Mouse (Mus musculus) urinary bladder, postnatal 25 days (tissue): ENCODE data around the gene Ppp1r9a.

Experiments used
- DNase-seq: peaks from one replicate; pipeline ENCODE4 v3.0.0; 2022; ENCODE audit warnings: low spot score

The Ppp1r9a gene

GRCm38 (mm10) chr6:5159385-5159791 is 256.7 kb downstream of the Ppp1r9a start:
- DNase-seq, result no peak

GRCm38 (mm10) chr6:5162052-5162451 is 259.3 kb downstream of the Ppp1r9a start:
- no peak for DNase-seq

- DNase-seq, result no peak
Measured at GRCm38 (mm10) chr6:5163507-5164144, 260.9 kb downstream of the Ppp1r9a start.

- DNase-seq, result no peak
Measured at GRCm38 (mm10) chr6:5164855-5165254, 262.1 kb downstream of the Ppp1r9a start.

- DNase-seq, result no peak
Measured at GRCm38 (mm10) chr6:5167051-5167677, 264.4 kb downstream of the Ppp1r9a start.

GRCm38 (mm10) chr6:5168158-5168557 is 265.4 kb downstream of the Ppp1r9a start:
- no peak for DNase-seq

- DNase-seq, result no peak
Measured at GRCm38 (mm10) chr6:5171418-5171817, 268.7 kb downstream of the Ppp1r9a start.

GRCm38 (mm10) chr6:5172571-5172970 is 269.9 kb downstream of the Ppp1r9a start:
- no peak for DNase-seq

GRCm38 (mm10) chr6:5174179-5174812 is 271.6 kb downstream of the Ppp1r9a start:
- DNase-seq, result no peak

GRCm38 (mm10) chr6:5177967-5178891 is 275.5 kb downstream of the Ppp1r9a start:
- no peak for DNase-seq

- DNase-seq, result no peak
Measured at GRCm38 (mm10) chr6:5179189-5179588, 276.5 kb downstream of the Ppp1r9a start.

- DNase-seq, result no peak
Measured at GRCm38 (mm10) chr6:5180645-5181044, 277.9 kb downstream of the Ppp1r9a start.

- DNase-seq, result no peak
Measured at GRCm38 (mm10) chr6:5186229-5186950, 283.7 kb downstream of the Ppp1r9a start.

- no peak for DNase-seq
Measured at GRCm38 (mm10) chr6:5187586-5187985, 284.9 kb downstream of the Ppp1r9a start.

GRCm38 (mm10) chr6:5188036-5188435 is 285.3 kb downstream of the Ppp1r9a start:
- no peak for DNase-seq

GRCm38 (mm10) chr6:5188938-5189337 is 286.2 kb downstream of the Ppp1r9a start:
- DNase-seq, result no peak

- DNase-seq, result no peak
Measured at GRCm38 (mm10) chr6:5189507-5189906, 286.8 kb downstream of the Ppp1r9a start.

GRCm38 (mm10) chr6:5190761-5191160 is 288.0 kb downstream of the Ppp1r9a start:
- no peak for DNase-seq

- no peak for DNase-seq
Measured at GRCm38 (mm10) chr6:5193693-5194092, 291.0 kb downstream of the Ppp1r9a start, which contains the start of gene Pon1. TSS of gene Pon1 (minus strand) at chr6:5193946.

- DNase-seq, result no peak
Measured at GRCm38 (mm10) chr6:5198590-5198989, 295.9 kb downstream of the Ppp1r9a start.

- no peak for DNase-seq
Measured at GRCm38 (mm10) chr6:5199376-5199905, 296.7 kb downstream of the Ppp1r9a start.
